22 mouse cellular contexts compared by ENCODE assay signal in the genomic region with DNA sequence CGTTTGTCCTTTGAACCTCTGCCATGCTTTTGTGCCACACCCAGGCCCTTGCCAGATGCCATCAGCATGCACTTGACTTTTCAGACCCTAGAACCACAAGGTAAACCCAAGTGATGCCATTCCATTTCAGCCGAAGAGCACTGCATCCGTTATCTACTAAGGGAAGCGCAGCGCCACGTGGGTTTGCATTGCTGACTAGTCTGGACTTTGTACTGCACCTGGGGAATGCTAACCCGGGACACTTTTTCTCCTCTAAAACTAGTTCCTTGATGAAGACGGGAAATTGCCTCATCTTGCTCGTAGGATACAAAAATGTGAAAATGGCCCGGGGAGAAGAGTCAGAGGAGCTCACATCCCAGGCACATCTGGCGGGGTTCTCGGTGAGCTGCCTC.
"Had no signal": no experiment of that assay in that cellular context is flagged by ENCODE, and none has a peak within 500 bp of the region (broad histone marks: within the 10 kb centered on the region; RNA-seq: fewer than 3 reads in every experiment).

No protein-coding gene starts in this region.

- ATAC-seq: liver, embryonic 12.5 days; midbrain, embryonic 15.5 days had no signal

- H3K27ac ChIP-seq: kidney, postnatal 0 days; layer of hippocampus, adult 2 months; limb, embryonic 10.5 days; limb, embryonic 13.5 days; liver, embryonic 12.5 days; liver, embryonic 15.5 days; lung, embryonic 15.5 days; midbrain, embryonic 12.5 days; midbrain, embryonic 15.5 days; neural tube, embryonic 12.5 days; neural tube, embryonic 15.5 days; stomach, embryonic 15.5 days had no signal

- H3K27me3 ChIP-seq: limb, embryonic 13.5 days; liver, embryonic 12.5 days; lung, embryonic 15.5 days; midbrain, embryonic 12.5 days; neural tube, embryonic 15.5 days; stomach, embryonic 15.5 days had no signal

- H3K9me3 ChIP-seq: limb, embryonic 10.5 days; limb, embryonic 13.5 days; liver, embryonic 12.5 days; liver, embryonic 15.5 days; lung, embryonic 15.5 days; midbrain, embryonic 12.5 days; midbrain, embryonic 15.5 days; neural tube, embryonic 12.5 days; neural tube, embryonic 15.5 days; stomach, embryonic 15.5 days had no signal

- H3K4me2 ChIP-seq: limb, embryonic 13.5 days; liver, embryonic 12.5 days; liver, embryonic 15.5 days; lung, embryonic 15.5 days; midbrain, embryonic 12.5 days; midbrain, embryonic 15.5 days; neural tube, embryonic 12.5 days; neural tube, embryonic 15.5 days; stomach, embryonic 15.5 days had no signal

- DNase-seq: kidney, postnatal 25 days; layer of hippocampus, adult 9-11 months; liver; lung, adult 18-20 months; lung, postnatal 14 days; lung, postnatal 4 days; right cerebral cortex, adult 18-20 months; right cerebral cortex, postnatal 14 days; right cerebral cortex, postnatal 4 days; thymus, postnatal 25 days had no signal

- H3K4me1 ChIP-seq: midbrain, embryonic 12.5 days; neural tube, embryonic 12.5 days had no signal

- H3K9ac ChIP-seq: limb, embryonic 13.5 days; liver, embryonic 12.5 days; liver, embryonic 15.5 days; lung, embryonic 15.5 days; midbrain, embryonic 12.5 days; midbrain, embryonic 15.5 days; neural tube, embryonic 12.5 days; neural tube, embryonic 15.5 days; stomach, embryonic 15.5 days had no signal

- H3K36me3 ChIP-seq: limb, embryonic 13.5 days; liver, embryonic 12.5 days; liver, embryonic 15.5 days; lung, embryonic 15.5 days; midbrain, embryonic 12.5 days; midbrain, embryonic 15.5 days; neural tube, embryonic 12.5 days; neural tube, embryonic 15.5 days had no signal

- H3K4me3 ChIP-seq: layer of hippocampus, adult 2 months; limb, embryonic 10.5 days; limb, embryonic 13.5 days; liver, embryonic 12.5 days; liver, embryonic 15.5 days; lung, embryonic 15.5 days; midbrain, embryonic 12.5 days; midbrain, embryonic 15.5 days; neural tube, embryonic 12.5 days; neural tube, embryonic 15.5 days; stomach, embryonic 15.5 days had no signal
